Mouse (Mus musculus) megakaryocyte, embryonic 14.5 days (primary cell): ENCODE results near the gene 3100002H09Rik. TPM values are rescaled to one million over a fixed set of nuclear protein-coding genes. Genes with fewer than 3 reads are reported as not detected.

Experiments
- H3K27me3 ChIP-seq: replicated peaks from 2 replicates; pipeline ENCODE3; 2012; ENCODE audit warnings: inconsistent platforms
- H3K36me3 ChIP-seq: replicated peaks from 2 replicates; pipeline ENCODE3; 2012; ENCODE audit warnings: low read length, inconsistent platforms, mixed read lengths
- H3K4me1 ChIP-seq: 2 replicates; pipeline ENCODE4 v1.6.1; 2012; ENCODE audit warnings: inconsistent platforms
- H3K4me3 ChIP-seq: replicated peaks from 2 replicates; pipeline ENCODE3; 2012; ENCODE audit warnings: moderate library complexity, mild to moderate bottlenecking, inconsistent platforms
- H3K9me3 ChIP-seq: 2 replicates; pipeline ENCODE4 v1.6.1; 2012; ENCODE audit warnings: inconsistent platforms
- FLI1 ChIP-seq: IDR thresholded peaks from 2 replicates; pipeline ENCODE4 v1.6.1; 2012; ENCODE audit warnings: low read length, inconsistent platforms, mixed read lengths
- GATA1 ChIP-seq: IDR thresholded peaks from 3 replicates; pipeline ENCODE4 v1.6.1; 2012; ENCODE audit warnings: mixed read lengths, low read length, inconsistent platforms, borderline replicate concordance
- polyA plus RNA-seq: library from polyadenylated mRNA; stranded (reverse); fragments of >175 nt; gene quantifications from 2 replicates; pipeline ENCODE4 v1.2.3, GENCODE M21; 2012; ENCODE audit warnings: low replicate concordance; ENCODE audit not compliant: insufficient read depth

3100002H09Rik gene
- polyA plus RNA-seq, 1 experiment: 0.36 TPM

- H3K36me3 ChIP-seq: no peaks in the 10 kb centered on the region
- H3K9me3 ChIP-seq: no peaks in the 10 kb centered on the region
- H3K4me3 ChIP-seq: no peak overlapping the region
- no peak for TF ChIP-seq GATA1
- no peak for TF ChIP-seq FLI1
- H3K4me1 ChIP-seq: peaks cover 25% of the 10 kb centered on the region
- peaks cover 76% of the 10 kb centered on the region for H3K27me3 ChIP-seq
These were observed 33.3 kb upstream of the 3100002H09Rik start for GRCm38 (mm10) chr4:124643859-124644258.

DNA sequence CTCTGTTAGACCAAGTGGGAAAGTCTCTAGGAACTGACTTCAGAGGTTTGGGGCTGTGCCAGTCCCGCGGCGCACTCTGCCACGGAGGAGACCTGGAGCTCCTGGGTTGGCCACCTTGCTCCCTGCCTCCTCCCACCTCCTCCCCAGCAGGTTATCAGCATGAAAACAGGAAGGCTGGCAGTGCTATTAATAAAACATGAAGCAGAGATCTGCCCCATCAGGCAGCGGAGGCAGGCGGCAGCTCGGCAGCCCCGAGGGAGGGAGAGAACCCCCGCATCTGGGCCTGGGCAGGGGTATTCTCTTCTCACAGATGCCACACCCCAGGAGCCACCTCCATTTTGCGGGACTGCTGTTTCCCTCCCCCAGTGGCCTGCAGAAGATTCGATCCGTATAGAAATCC is 29.1 kb upstream of the 3100002H09Rik start:
- H3K9me3 ChIP-seq: no peaks in the 10 kb centered on the region

GRCm38 (mm10) chr4:124633281-124633680 is 22.7 kb upstream of the 3100002H09Rik start:
- TF ChIP-seq FLI1 (no peak), GATA1 (no peak)
- H3K9me3 ChIP-seq: no peaks in the 10 kb centered on the region
- H3K4me3 ChIP-seq: no peak overlapping the region
- no peaks in the 10 kb centered on the region for H3K36me3 ChIP-seq
- H3K4me1 ChIP-seq: no peaks in the 10 kb centered on the region
- peaks cover 19% of the 10 kb centered on the region for H3K27me3 ChIP-seq

More for the DNA sequence above, 29.1 kb upstream of the 3100002H09Rik start:
- Histone ChIP-seq H3K4me3 (no peak overlapping the region), H3K36me3 (no peaks in the 10 kb centered on the region), H3K4me1 (peaks cover under 1% of the 10 kb centered on the region), H3K27me3 (peaks cover 58% of the 10 kb centered on the region)
- TF ChIP-seq FLI1 (no peak), GATA1 (no peak)

DNA sequence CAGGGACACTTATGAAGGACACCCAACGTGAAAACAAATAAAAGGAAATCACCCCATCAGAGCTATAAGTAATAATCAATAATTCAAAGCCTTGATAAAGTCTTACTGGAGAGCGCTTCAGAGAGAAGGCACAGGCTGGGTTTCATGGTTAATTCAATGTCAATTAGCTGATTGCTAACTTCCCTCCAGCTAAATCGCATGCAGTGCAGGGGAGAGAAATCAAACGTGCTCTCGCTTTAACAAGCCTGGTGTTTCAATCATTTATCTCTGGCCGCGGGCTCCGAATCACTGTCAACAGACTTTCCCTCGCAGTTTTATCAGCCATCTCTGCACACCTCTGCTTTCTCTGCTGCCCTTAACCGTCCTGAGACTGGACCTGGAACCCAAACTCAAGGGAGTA is 22.3 kb upstream of the 3100002H09Rik start:
- TF ChIP-seq GATA1: no peak
- TF ChIP-seq FLI1: no peak
- Histone ChIP-seq H3K4me3 (no peak overlapping the region), H3K4me1 (no peaks in the 10 kb centered on the region), H3K36me3 (no peaks in the 10 kb centered on the region), H3K9me3 (no peaks in the 10 kb centered on the region), H3K27me3 (peaks cover 20% of the 10 kb centered on the region)

DNA sequence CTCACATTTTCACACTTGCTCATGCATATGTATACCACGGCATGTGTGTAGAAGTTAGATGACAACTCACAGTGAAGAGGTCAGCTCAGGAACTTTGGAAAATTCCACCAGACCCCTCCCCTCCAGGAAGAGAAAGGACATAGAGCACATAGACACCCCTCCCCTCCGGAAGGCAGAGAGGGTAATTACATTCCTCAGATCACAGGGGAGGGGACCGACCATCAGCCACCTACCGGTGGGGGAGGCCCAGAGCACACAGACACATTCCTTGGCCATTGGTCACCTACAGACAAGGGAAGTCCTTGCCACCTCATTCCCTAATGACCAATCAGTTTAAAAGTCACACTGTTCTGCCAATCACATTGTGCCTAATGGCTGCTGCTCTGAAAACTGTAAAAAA is 20.9 kb upstream of the 3100002H09Rik start:
- Histone ChIP-seq H3K9me3 (no peaks in the 10 kb centered on the region), H3K36me3 (no peaks in the 10 kb centered on the region), H3K27me3 (peaks cover 14% of the 10 kb centered on the region), H3K4me3 (no peak overlapping the region), H3K4me1 (no peaks in the 10 kb centered on the region)
- no peak for TF ChIP-seq FLI1
- TF ChIP-seq GATA1: no peak

DNA sequence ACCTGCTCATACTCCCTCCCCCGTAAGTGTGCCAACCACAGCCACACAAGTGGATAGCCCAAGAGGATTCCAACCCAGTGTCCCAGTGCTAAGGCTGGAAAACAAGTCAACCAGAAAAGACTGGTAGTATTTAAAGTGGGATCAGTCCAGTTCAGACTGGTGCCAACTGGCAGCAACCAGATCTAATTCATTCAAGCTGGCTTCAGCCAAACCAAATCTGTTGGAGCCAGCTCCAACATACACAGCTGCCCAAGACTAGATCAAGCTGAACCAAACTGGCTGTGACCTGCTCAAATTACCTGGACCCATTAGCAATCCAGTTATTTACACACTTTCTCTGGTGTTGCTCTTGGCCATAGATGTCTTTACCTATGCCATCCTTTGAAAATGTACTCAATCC is 16.2 kb upstream of the 3100002H09Rik start:
- Histone ChIP-seq H3K4me3 (no peak overlapping the region), H3K9me3 (no peaks in the 10 kb centered on the region), H3K27me3 (peaks cover 19% of the 10 kb centered on the region), H3K36me3 (no peaks in the 10 kb centered on the region), H3K4me1 (no peaks in the 10 kb centered on the region)
- TF ChIP-seq GATA1 (no peak), FLI1 (no peak)

- Histone ChIP-seq H3K9me3 (no peaks in the 10 kb centered on the region), H3K4me1 (no peaks in the 10 kb centered on the region), H3K4me3 (no peak overlapping the region), H3K27me3 (peaks cover 33% of the 10 kb centered on the region), H3K36me3 (no peaks in the 10 kb centered on the region)
- TF ChIP-seq FLI1: no peak
- no peak for TF ChIP-seq GATA1
These were observed 13.5 kb upstream of the 3100002H09Rik start for GRCm38 (mm10) chr4:124624111-124624581.

- Histone ChIP-seq H3K9me3 (no peaks in the 10 kb centered on the region), H3K27me3 (peaks cover 42% of the 10 kb centered on the region), H3K4me3 (no peak overlapping the region), H3K4me1 (no peaks in the 10 kb centered on the region), H3K36me3 (no peaks in the 10 kb centered on the region)
- no peak for TF ChIP-seq FLI1
- TF ChIP-seq GATA1: no peak
These were observed 12.0 kb upstream of the 3100002H09Rik start for GRCm38 (mm10) chr4:124622566-124622965.

DNA sequence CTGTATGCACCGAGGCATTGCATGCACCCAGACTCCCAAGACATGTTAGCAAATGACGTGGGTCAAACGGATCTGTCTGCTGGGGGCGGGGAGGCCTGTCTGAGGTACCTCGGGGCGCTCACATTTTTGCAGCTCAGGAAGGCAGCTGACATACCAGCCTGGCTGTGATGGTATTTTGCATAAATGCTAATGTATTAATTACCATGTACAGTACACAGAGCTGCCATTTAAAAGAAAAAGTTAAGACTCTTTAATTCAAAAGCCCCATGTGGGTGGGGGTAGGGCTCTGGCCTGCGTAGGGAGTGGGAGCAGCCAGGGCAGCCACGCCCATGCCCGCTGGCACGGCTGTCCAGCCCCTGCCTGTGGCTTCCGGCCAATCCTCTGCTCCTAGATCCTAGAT is 10.8 kb upstream of the 3100002H09Rik start:
- peaks cover 47% of the 10 kb centered on the region for H3K27me3 ChIP-seq
- no peak overlapping the region for H3K4me3 ChIP-seq
- no peak for TF ChIP-seq FLI1
- TF ChIP-seq GATA1: no peak
- no peaks in the 10 kb centered on the region for H3K4me1 ChIP-seq
- H3K36me3 ChIP-seq: no peaks in the 10 kb centered on the region
- no peaks in the 10 kb centered on the region for H3K9me3 ChIP-seq

DNA sequence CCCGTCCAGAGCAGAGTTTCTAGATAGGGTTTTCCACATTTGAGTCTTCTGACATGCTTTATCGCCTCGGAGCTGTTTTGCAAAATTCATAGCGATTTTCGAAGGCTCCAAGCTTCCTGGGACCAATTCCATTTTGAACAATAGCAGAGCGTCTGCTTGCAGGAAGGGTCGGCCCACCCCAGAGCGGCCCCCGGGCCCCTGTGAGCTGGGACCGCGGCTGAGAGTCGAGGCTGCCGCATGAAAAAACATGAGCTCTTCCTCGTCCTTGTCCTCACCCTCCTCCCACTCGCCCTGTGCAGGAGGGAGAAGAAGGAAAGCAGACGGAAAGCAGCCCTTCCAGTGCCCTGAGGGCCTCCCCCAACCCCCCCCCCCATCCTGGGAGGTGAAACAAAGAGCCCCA is 8.0 kb upstream of the 3100002H09Rik start:
- peaks cover 53% of the 10 kb centered on the region for H3K27me3 ChIP-seq
- H3K4me1 ChIP-seq: no peaks in the 10 kb centered on the region
- no peaks in the 10 kb centered on the region for H3K36me3 ChIP-seq
- TF ChIP-seq FLI1 (no peak), GATA1 (no peak)
- no peak overlapping the region for H3K4me3 ChIP-seq
- H3K9me3 ChIP-seq: no peaks in the 10 kb centered on the region

DNA sequence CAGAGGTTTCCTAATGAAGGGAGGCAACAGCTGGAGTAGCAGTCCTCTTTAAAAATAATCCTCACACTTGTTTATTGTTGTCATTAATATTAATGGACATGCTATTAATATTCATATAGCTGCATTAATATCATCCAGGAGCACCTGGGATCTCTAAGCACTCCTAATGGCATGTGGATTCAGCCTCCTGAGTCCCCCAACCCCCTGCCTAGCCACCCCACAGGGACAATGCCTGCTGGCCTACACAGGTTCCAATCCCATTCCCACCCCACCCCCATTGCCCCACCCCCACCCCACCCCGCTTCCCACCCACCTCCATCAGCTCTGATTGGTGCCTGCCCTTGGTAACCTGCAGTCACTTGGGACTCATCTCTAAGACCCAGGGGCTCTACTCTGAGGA is 6.0 kb upstream of the 3100002H09Rik start:
- no peak overlapping the region for H3K4me3 ChIP-seq
- no peaks in the 10 kb centered on the region for H3K4me1 ChIP-seq
- no peaks in the 10 kb centered on the region for H3K36me3 ChIP-seq
- TF ChIP-seq FLI1 (no peak), GATA1 (no peak)
- peaks cover 60% of the 10 kb centered on the region for H3K27me3 ChIP-seq
- H3K9me3 ChIP-seq: no peaks in the 10 kb centered on the region
